20 mouse cellular contexts compared by ENCODE assay signal in the genomic region with DNA sequence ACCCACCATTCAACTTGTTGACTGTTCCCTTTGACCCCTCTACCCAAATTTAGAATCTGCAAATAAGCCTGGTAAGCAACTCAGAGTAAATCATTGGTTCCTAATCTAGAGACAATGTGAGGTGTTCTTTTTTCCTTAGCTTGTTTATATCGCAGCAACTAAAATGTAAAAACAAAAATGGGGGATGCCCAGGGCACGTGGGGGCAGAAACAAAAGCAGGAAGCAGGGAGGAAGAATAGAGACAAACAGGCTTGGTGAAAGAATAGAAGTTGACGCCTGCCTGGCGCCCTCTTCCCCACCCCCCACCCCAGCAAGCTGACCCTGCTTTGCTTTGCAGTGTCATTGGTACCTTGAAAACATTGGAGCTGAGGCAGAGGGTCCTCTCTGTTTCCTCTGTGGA. TPM values are rescaled to one million over a fixed set of nuclear protein-coding genes. Genes with fewer than 3 reads are reported as not detected.
"Had no signal": no experiment of that assay in that cellular context is flagged by ENCODE, and none has a peak within 500 bp of the region (broad histone marks: within the 10 kb centered on the region; RNA-seq: fewer than 3 reads in every experiment).

No protein-coding gene starts in this region.

- H3K27me3 ChIP-seq: limb, embryonic 12.5 days; limb, embryonic 15.5 days; midbrain, embryonic 13.5 days had no signal

- H3K4me2 ChIP-seq: limb, embryonic 12.5 days; limb, embryonic 15.5 days; liver, embryonic 11.5 days; midbrain, embryonic 13.5 days had no signal

- H3K4me1 ChIP-seq: limb, embryonic 12.5 days; midbrain, embryonic 13.5 days had no signal

- H3K36me3 ChIP-seq: limb, embryonic 12.5 days; limb, embryonic 15.5 days; midbrain, embryonic 13.5 days had no signal

- H3K4me3 ChIP-seq: layer of hippocampus, adult 2 months; limb, embryonic 12.5 days; limb, embryonic 15.5 days; midbrain, embryonic 13.5 days had no signal

- H3K9ac ChIP-seq: limb, embryonic 12.5 days; limb, embryonic 15.5 days; liver, embryonic 14.5 days; liver, postnatal 0 days; midbrain, embryonic 13.5 days had no signal

- DNase-seq: kidney, adult 18-20 months; kidney, postnatal 25 days; layer of hippocampus, adult 9-11 months; left cerebral cortex, postnatal 4 days; liver, postnatal 0 days; right cerebral cortex, postnatal 14 days; right cerebral cortex, postnatal 4 days; thymus, adult 2 months; thymus, postnatal 14 days; thymus, postnatal 4 days had no signal

- H3K9me3 ChIP-seq: limb, embryonic 15.5 days; midbrain, embryonic 13.5 days had no signal

- H3K27ac ChIP-seq: kidney, postnatal 0 days; limb, embryonic 12.5 days; limb, embryonic 15.5 days; liver, embryonic 14.5 days; macrophage; midbrain, embryonic 13.5 days; stomach, postnatal 0 days had no signal

- ATAC-seq: intestine, embryonic 16.5 days; liver, postnatal 0 days; midbrain, embryonic 13.5 days had no signal

RNA-seq across cellular contexts. Expression of gene Rasgef1a, which starts 33.9 kb away (rescaled TPM):
- polyA plus RNA-seq: limb, embryonic 12.5 days had no signal
